ENCODE assay signal across 20 mouse cellular contexts in the genomic region with DNA sequence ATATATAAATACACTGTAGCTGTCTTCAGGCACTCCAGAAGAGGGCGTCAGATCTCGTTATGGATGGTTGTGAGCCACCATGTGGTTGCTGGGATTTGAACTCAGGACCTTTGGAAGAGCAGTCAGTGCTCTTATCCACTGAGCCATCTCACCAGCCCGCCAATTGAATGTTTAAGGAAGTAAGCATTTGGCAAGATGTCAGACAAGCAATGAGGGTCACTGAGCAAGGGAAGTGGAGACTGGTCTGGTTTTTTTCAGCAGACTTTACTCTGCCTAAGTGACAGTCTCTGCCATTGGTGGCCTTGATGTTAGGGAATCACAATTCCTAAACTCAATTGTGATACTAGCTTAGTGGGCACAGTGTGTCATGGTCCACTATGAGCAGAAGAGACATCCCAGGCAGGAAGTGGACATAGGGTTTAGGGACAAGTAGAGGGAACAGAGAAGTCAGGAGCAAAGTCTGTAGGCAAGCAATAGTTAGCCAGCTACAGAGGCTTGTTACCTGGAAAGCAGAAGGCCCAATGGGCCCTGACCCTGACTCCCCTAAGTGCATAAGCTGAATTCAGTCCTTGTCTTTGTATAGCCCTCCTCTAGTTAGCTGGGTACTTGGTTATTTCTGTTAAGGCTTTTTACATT. TPM values are rescaled to one million over a fixed set of nuclear protein-coding genes. Genes with fewer than 3 reads are reported as not detected.
DNase-seq lines count a peak whose midpoint lies in the region; ATAC-seq and TF ChIP-seq lines count a peak whose summit lies in the region.
"Had no signal": no experiment of that assay in that cellular context is flagged by ENCODE, and none has a peak within 500 bp of the region (broad histone marks: within the 10 kb centered on the region; RNA-seq: fewer than 3 reads in every experiment).

No protein-coding gene starts in this region.

- TF ChIP-seq CTCF in hindbrain, postnatal 0 days (IDR thresholded peaks at IDR 0.05; ENCODE audit: low read depth): 0 out of 2 replicates have a peak, but pooled peaks have one; percentile 2
- no peak for TF ChIP-seq CTCF in CH12.LX (conservative IDR thresholded peaks at IDR 0.05 in 1 of 2, IDR thresholded peaks at IDR 0.05 in 1 of 2; ENCODE audit: low read depth in 2 of 2, low read length in 2 of 2)

- in situ Hi-C loops in CH12.LX (cut with MboI; ENCODE audit: low pct_ligation_motif_present, low pct_unique_long_range_greater_than_20kb, low sequenced_read_pairs): no loop called here

- no peak for ATAC-seq in hindbrain, postnatal 0 days
- no peak for ATAC-seq in hindbrain, embryonic 12.5 days (ENCODE audit: low FRiP score)
- ATAC-seq in granulocyte monocyte progenitor cell, adult 5-6 weeks (replicated peaks; ENCODE audit: poor library complexity, severe bottlenecking): peak; percentile 57

- H3K4me3 ChIP-seq in hindbrain, postnatal 0 days (ENCODE audit: low read length): no peak overlapping the region
- no peak overlapping the region for H3K4me3 ChIP-seq in hindbrain, embryonic 12.5 days
- H3K4me3 ChIP-seq in CH12.LX (replicated peaks in 1 of 3; ENCODE audit: low read depth in 2 of 3, low read length in 2 of 3, poor library complexity in 1 of 3): no peak overlapping the region
- H3K4me3 ChIP-seq in macrophage (ENCODE audit: inconsistent target): no peak overlapping the region
- H3K4me3 ChIP-seq: embryonic facial prominence, embryonic 12.5 days; hindbrain, embryonic 15.5 days; midbrain, embryonic 12.5 days had no signal

- H3K4me2 ChIP-seq in hindbrain, postnatal 0 days (ENCODE audit: low read depth, low read length): no peak overlapping the region
- H3K4me2 ChIP-seq in hindbrain, embryonic 12.5 days (replicated peaks): no peak overlapping the region
- H3K4me2 ChIP-seq in CH12.LX (ENCODE audit: insufficient read depth, low read depth, poor library complexity, severe bottlenecking): no peak overlapping the region
- H3K4me2 ChIP-seq: embryonic facial prominence, embryonic 12.5 days; hindbrain, embryonic 15.5 days; midbrain, embryonic 12.5 days had no signal

- H3K79me2 ChIP-seq in CH12.LX (replicated peaks; ENCODE audit: control insufficient read depth, extremely low read depth, insufficient read depth, poor library complexity, severe bottlenecking) (peaks cover 2% of the 10 kb centered on the region; the same call in 1 of the 2 replicates), macrophage (ENCODE audit: inconsistent target) (peaks cover 31% of the 10 kb centered on the region)

- TF ChIP-seq EP300 in CH12.LX (IDR thresholded peaks at IDR 0.05; ENCODE audit: low read length): no peak

- peaks cover 74% of the 10 kb centered on the region for H3K36me3 ChIP-seq in hindbrain, postnatal 0 days (ENCODE audit: insufficient read depth, low read length)
- peaks cover 98% of the 10 kb centered on the region for H3K36me3 ChIP-seq in hindbrain, embryonic 12.5 days
- H3K36me3 ChIP-seq in CH12.LX (replicated peaks in 1 of 2; ENCODE audit: control insufficient read depth in 1 of 2, insufficient read depth in 1 of 2, low read length in 1 of 2): peaks cover 87 to 96% of the 10 kb centered on the region in 2 experiments
- H3K36me3 ChIP-seq in macrophage (ENCODE audit: inconsistent target): peaks cover 60% of the 10 kb centered on the region; the same call in 1 of the 2 replicates

- WGBS in hindbrain, postnatal 0 days: 68% methylated on average over 3 of the region's 3 CpGs
- WGBS in hindbrain, embryonic 12.5 days: 84% methylated on average over 3 of the region's 3 CpGs
- WGBS in macrophage (ENCODE audit: missing documents): 38% methylated on average over 3 of the region's 3 CpGs

- no peaks in the 10 kb centered on the region for H3K4me1 ChIP-seq in hindbrain, postnatal 0 days (ENCODE audit: insufficient read depth, low read length)
- no peaks in the 10 kb centered on the region for H3K4me1 ChIP-seq in hindbrain, embryonic 12.5 days
- H3K4me1 ChIP-seq in CH12.LX (ENCODE audit: control insufficient read depth in 1 of 2, insufficient read depth in 2 of 2): peaks cover 0 to 20% of the 10 kb centered on the region in 2 experiments; a peak in 1 of 4 replicates
- H3K4me1 ChIP-seq: embryonic facial prominence, embryonic 12.5 days; hindbrain, embryonic 15.5 days; midbrain, embryonic 12.5 days had no signal

- no peaks in the 10 kb centered on the region for H3K9me3 ChIP-seq in hindbrain, postnatal 0 days (ENCODE audit: low read length)
- H3K9me3 ChIP-seq in hindbrain, embryonic 12.5 days (replicated peaks): no peaks in the 10 kb centered on the region
- no peaks in the 10 kb centered on the region for H3K9me3 ChIP-seq in CH12.LX (replicated peaks; ENCODE audit: low read length)
- H3K9me3 ChIP-seq: embryonic facial prominence, embryonic 12.5 days; hindbrain, embryonic 15.5 days; midbrain, embryonic 12.5 days had no signal

- no peak for DNase-seq in hindbrain, postnatal 0 days (ENCODE audit: low spot score)
- no peak for DNase-seq in CH12.LX (ENCODE audit: extremely low read depth)
- DNase-seq in cerebellum, postnatal 10 days: no peak
- DNase-seq in adrenal gland, postnatal 14 days: no peak
- DNase-seq in layer of hippocampus, postnatal 14 days (ENCODE audit: low spot score in 2 of 2): no peak
- DNase-seq: cerebellum, adult 11-12 months; cerebellum, postnatal 36 days; gastrocnemius, postnatal 10 days; heart, postnatal 10 days; kidney, adult 8-10 months; kidney, postnatal 36 days; layer of hippocampus, adult 9-11 months; lung, postnatal 14 days; thymus, postnatal 14 days had no signal

- no peak overlapping the region for H3K9ac ChIP-seq in hindbrain, postnatal 0 days (replicated peaks; ENCODE audit: low read length)
- H3K9ac ChIP-seq in hindbrain, embryonic 12.5 days: no peak overlapping the region
- no peak overlapping the region for H3K9ac ChIP-seq in CH12.LX (ENCODE audit: insufficient read depth, low read depth)
- H3K9ac ChIP-seq: embryonic facial prominence, embryonic 12.5 days; hindbrain, embryonic 15.5 days; midbrain, embryonic 12.5 days had no signal

- TF ChIP-seq RAD21 in CH12.LX (IDR thresholded peaks at IDR 0.05; ENCODE audit: low read depth, low read length): no peak

- TF ChIP-seq POLR2A in CH12.LX (IDR thresholded peaks at IDR 0.05; ENCODE audit: low read depth, low read length): peak; percentile 53

- no peak overlapping the region for H3K27ac ChIP-seq in hindbrain, postnatal 0 days
- no peak overlapping the region for H3K27ac ChIP-seq in hindbrain, embryonic 12.5 days
- H3K27ac ChIP-seq in CH12.LX (ENCODE audit: insufficient read depth, low read depth): no peak overlapping the region
- peak overlapping the region; percentile 21 for H3K27ac ChIP-seq in macrophage
- H3K27ac ChIP-seq: embryonic facial prominence, embryonic 12.5 days; hindbrain, embryonic 15.5 days; midbrain, embryonic 12.5 days had no signal

- dilution Hi-C loops in CH12.LX (cut with MboI; ENCODE audit: extremely low pct_ligation_motif_present, extremely low pct_unique_long_range_greater_than_20kb, low sequenced_read_pairs): no loop called here

- no peaks in the 10 kb centered on the region for H3K27me3 ChIP-seq in hindbrain, postnatal 0 days (ENCODE audit: insufficient read depth, low read length)
- no peaks in the 10 kb centered on the region for H3K27me3 ChIP-seq in hindbrain, embryonic 12.5 days
- H3K27me3 ChIP-seq in CH12.LX (replicated peaks): no peaks in the 10 kb centered on the region
- H3K27me3 ChIP-seq: embryonic facial prominence, embryonic 12.5 days; hindbrain, embryonic 15.5 days; midbrain, embryonic 12.5 days had no signal

RNA-seq across cellular contexts. Expression of a gene that starts 10.3 kb away (rescaled TPM):
- total RNA-seq in hindbrain, postnatal 0 days (2014; rRNA removed): 3.8 and 5.3 TPM in 2 replicates
- polyA plus RNA-seq in hindbrain, postnatal 0 days (2015; fragmentation: Nextera tagmentation; extraction: Ambion mirVana): 7.9 and 8.6 TPM in 2 replicates
- polyA plus RNA-seq in hindbrain, embryonic 12.5 days (2016; fragmentation: Nextera tagmentation; extraction: Ambion mirVana): 14.0 and 16.0 TPM in 2 replicates
- 30.9 and 40.5 TPM in 2 replicates for total RNA-seq in CH12.LX (2012; rRNA removed)
- total RNA-seq in CH12.LX (2014; rRNA removed): 19.4 and 25.2 TPM in 2 replicates
- polyA plus RNA-seq in CH12.LX (2012; ENCODE audit: insufficient read length, low read depth): 39.6 and 44.0 TPM in 2 replicates
- 25.1 and 25.2 TPM in 2 replicates for total RNA-seq in granulocyte monocyte progenitor cell, adult 5-6 weeks (2014; fragmentation: Nextera tagmentation)
- 11.0 and 13.4 TPM in 2 replicates for total RNA-seq in granulocyte monocyte progenitor cell, adult 5-6 weeks (2017)
- total RNA-seq in macrophage (2018; cell fraction: chromatin; rRNA removed): 10 to 100 TPM; 11.6 to 70.7 (median 28.8) TPM
- total RNA-seq in macrophage (2018; cell fraction: cytosol; rRNA removed): 1 to 10 TPM; 1.2 to 4.9 (median 2.6) TPM
- 10 to 100 TPM in 22 of 26 experiments, 1 to 10 TPM in 4; 7.1 to 48.6 (median 14.0) TPM for total RNA-seq in macrophage (2018; cell fraction: nucleus; rRNA removed)
- polyA plus RNA-seq in macrophage (2018): 2.9 to 3.6 TPM (median 3.4 TPM) in 3 replicates
- total RNA-seq in adrenal gland, postnatal 14 days (2021): 27.8 and 29.1 TPM in 2 replicates
- 10 to 100 TPM in 1 of 2 experiments, 1 to 10 TPM in 1; 9.1 to 11.7 TPM for total RNA-seq in layer of hippocampus, postnatal 14 days (2021)

RNA-seq across cellular contexts. Expression of a gene that starts 11.8 kb away (rescaled TPM):
- total RNA-seq in hindbrain, postnatal 0 days (2014; rRNA removed): 212 and 258 TPM in 2 replicates
- 229 and 231 TPM in 2 replicates for polyA plus RNA-seq in hindbrain, postnatal 0 days (2015; fragmentation: Nextera tagmentation; extraction: Ambion mirVana)
- 723 and 728 TPM in 2 replicates for polyA plus RNA-seq in hindbrain, embryonic 12.5 days (2016; fragmentation: Nextera tagmentation; extraction: Ambion mirVana)
- total RNA-seq in CH12.LX (2012; rRNA removed) (893 and 1,222 TPM in 2 replicates), CH12.LX (2014; rRNA removed) (1,100 and 1,160 TPM in 2 replicates)
- polyA plus RNA-seq in CH12.LX (2012; ENCODE audit: insufficient read length, low read depth) (2,181 and 2,430 TPM in 2 replicates), macrophage (2018) (203 to 532 TPM (median 476 TPM) in 3 replicates)
- 512 and 539 TPM in 2 replicates for total RNA-seq in granulocyte monocyte progenitor cell, adult 5-6 weeks (2014; fragmentation: Nextera tagmentation)
- 838 and 956 TPM in 2 replicates for total RNA-seq in granulocyte monocyte progenitor cell, adult 5-6 weeks (2017)
- 100 to 1,000 TPM in 6 of 26 experiments, 10 to 100 TPM in 20; 61.5 to 128 (median 92.7) TPM for total RNA-seq in macrophage (2018; cell fraction: chromatin; rRNA removed)
- total RNA-seq in macrophage (2018; cell fraction: cytosol; rRNA removed): 100 to 1,000 TPM; 222 to 303 (median 262) TPM
- total RNA-seq in macrophage (2018; cell fraction: nucleus; rRNA removed): 100 to 1,000 TPM; 104 to 259 (median 129) TPM
- 354 and 356 TPM in 2 replicates for total RNA-seq in adrenal gland, postnatal 14 days (2021)
- 100 to 1,000 TPM; 166 to 174 TPM for total RNA-seq in layer of hippocampus, postnatal 14 days (2021)

RNA-seq across cellular contexts. Expression of a gene that starts 24.7 kb away (rescaled TPM):
- 43.9 and 60.8 TPM in 2 replicates for total RNA-seq in hindbrain, postnatal 0 days (2014; rRNA removed)
- 105 and 109 TPM in 2 replicates for polyA plus RNA-seq in hindbrain, postnatal 0 days (2015; fragmentation: Nextera tagmentation; extraction: Ambion mirVana)
- polyA plus RNA-seq in hindbrain, embryonic 12.5 days (2016; fragmentation: Nextera tagmentation; extraction: Ambion mirVana): 101 and 103 TPM in 2 replicates
- total RNA-seq in CH12.LX (2012; rRNA removed) (489 and 641 TPM in 2 replicates), CH12.LX (2014; rRNA removed) (649 and 722 TPM in 2 replicates)
- polyA plus RNA-seq in CH12.LX (2012; ENCODE audit: insufficient read length, low read depth) (847 and 914 TPM in 2 replicates), macrophage (2018) (45.0 to 125 TPM (median 72.8 TPM) in 3 replicates)
- 194 and 203 TPM in 2 replicates for total RNA-seq in granulocyte monocyte progenitor cell, adult 5-6 weeks (2014; fragmentation: Nextera tagmentation)
- 141 and 169 TPM in 2 replicates for total RNA-seq in granulocyte monocyte progenitor cell, adult 5-6 weeks (2017)
- 10 to 100 TPM in 19 of 26 experiments, 1 to 10 TPM in 7; 6.7 to 48.1 (median 12.0) TPM for total RNA-seq in macrophage (2018; cell fraction: chromatin; rRNA removed)
- 10 to 100 TPM; 32.4 to 68.5 (median 50.3) TPM for total RNA-seq in macrophage (2018; cell fraction: cytosol; rRNA removed)
- 10 to 100 TPM in 25 of 26 experiments, 1 to 10 TPM in 1; 9.7 to 57.2 (median 17.0) TPM for total RNA-seq in macrophage (2018; cell fraction: nucleus; rRNA removed)
- total RNA-seq in adrenal gland, postnatal 14 days (2021): 64.2 and 74.7 TPM in 2 replicates
- total RNA-seq in layer of hippocampus, postnatal 14 days (2021): 10 to 100 TPM; 50.1 to 53.0 TPM

RNA-seq across cellular contexts. Expression of a gene that starts 40.9 kb away (rescaled TPM):
- 81.3 and 99.9 TPM in 2 replicates for total RNA-seq in hindbrain, postnatal 0 days (2014; rRNA removed)
- 60.9 and 63.8 TPM in 2 replicates for polyA plus RNA-seq in hindbrain, postnatal 0 days (2015; fragmentation: Nextera tagmentation; extraction: Ambion mirVana)
- 50.9 and 53.9 TPM in 2 replicates for polyA plus RNA-seq in hindbrain, embryonic 12.5 days (2016; fragmentation: Nextera tagmentation; extraction: Ambion mirVana)
- total RNA-seq in CH12.LX (2012; rRNA removed) (46.6 and 46.7 TPM in 2 replicates), CH12.LX (2014; rRNA removed) (39.0 and 41.1 TPM in 2 replicates)
- polyA plus RNA-seq in CH12.LX (2012; ENCODE audit: insufficient read length, low read depth) (59.5 and 60.2 TPM in 2 replicates), macrophage (2018) (15.5 to 43.6 TPM (median 25.5 TPM) in 3 replicates)
- total RNA-seq in granulocyte monocyte progenitor cell, adult 5-6 weeks (2014; fragmentation: Nextera tagmentation): 17.9 and 19.2 TPM in 2 replicates
- total RNA-seq in granulocyte monocyte progenitor cell, adult 5-6 weeks (2017): 12.8 and 14.1 TPM in 2 replicates
- 10 to 100 TPM in 25 of 26 experiments, 1 to 10 TPM in 1; 5.8 to 64.4 (median 26.4) TPM for total RNA-seq in macrophage (2018; cell fraction: chromatin; rRNA removed)
- 10 to 100 TPM; 12.1 to 48.9 (median 25.2) TPM for total RNA-seq in macrophage (2018; cell fraction: cytosol; rRNA removed)
- 10 to 100 TPM in 24 of 26 experiments, 1 to 10 TPM in 2; 9.5 to 48.8 (median 21.0) TPM for total RNA-seq in macrophage (2018; cell fraction: nucleus; rRNA removed)
- total RNA-seq in adrenal gland, postnatal 14 days (2021): 39.0 and 39.9 TPM in 2 replicates
- total RNA-seq in layer of hippocampus, postnatal 14 days (2021): 10 to 100 TPM; 60.5 to 65.1 TPM

RNA-seq across cellular contexts. Expression of a gene that starts 55.8 kb away (rescaled TPM):
- 48.0 and 55.6 TPM in 2 replicates for total RNA-seq in hindbrain, postnatal 0 days (2014; rRNA removed)
- polyA plus RNA-seq in hindbrain, postnatal 0 days (2015; fragmentation: Nextera tagmentation; extraction: Ambion mirVana): 29.0 and 30.3 TPM in 2 replicates
- polyA plus RNA-seq in hindbrain, embryonic 12.5 days (2016; fragmentation: Nextera tagmentation; extraction: Ambion mirVana): 12.4 and 14.9 TPM in 2 replicates
- total RNA-seq in CH12.LX (2012; rRNA removed) (19.7 and 21.2 TPM in 2 replicates), CH12.LX (2014; rRNA removed) (17.8 and 19.1 TPM in 2 replicates)
- polyA plus RNA-seq in CH12.LX (2012; ENCODE audit: insufficient read length, low read depth) (22.1 and 25.4 TPM in 2 replicates), macrophage (2018) (3.9 to 13.9 TPM (median 6.3 TPM) in 3 replicates)
- 1.4 TPM in 1 of 2 replicates, not detected in the other for total RNA-seq in granulocyte monocyte progenitor cell, adult 5-6 weeks (2014; fragmentation: Nextera tagmentation)
- total RNA-seq in granulocyte monocyte progenitor cell, adult 5-6 weeks (2017): 1.5 and 2.6 TPM in 2 replicates
- 10 to 100 TPM in 5 of 26 experiments, 1 to 10 TPM in 21; 2.6 to 21.1 (median 6.6) TPM for total RNA-seq in macrophage (2018; cell fraction: chromatin; rRNA removed)
- total RNA-seq in macrophage (2018; cell fraction: cytosol; rRNA removed): 10 to 100 TPM in 7 of 26 experiments, 1 to 10 TPM in 19; 2.5 to 18.8 (median 6.6) TPM
- total RNA-seq in macrophage (2018; cell fraction: nucleus; rRNA removed): 10 to 100 TPM in 7 of 26 experiments, 1 to 10 TPM in 19; 2.0 to 23.1 (median 7.9) TPM
- total RNA-seq in adrenal gland, postnatal 14 days (2021): 16.2 and 18.8 TPM in 2 replicates
- 10 to 100 TPM; 11.4 to 12.1 TPM for total RNA-seq in layer of hippocampus, postnatal 14 days (2021)
